Mouse (Mus musculus) spleen, adult 2 months (tissue): ENCODE data around the gene Slc44a2. TPM values are rescaled to one million over a fixed set of nuclear protein-coding genes. Genes with fewer than 3 reads are reported as not detected.

Source experiments
- DNase-seq, 2 experiments: peaks; one replicate each; pipeline versions ENCODE4 v3.0.0 to v3.0.0-alpha.2; 2012 to 2021; ENCODE audit warnings: low spot score in 2 of 2, low read depth in 1 of 2
- H3K27ac ChIP-seq: fragments of 200-500 bp; 2 replicates; pipeline ENCODE4 v1.5.1; 2012; ENCODE audit warnings: low read length, inconsistent platforms; ENCODE audit not compliant: insufficient read depth
- H3K27me3 ChIP-seq: fragments of 200-500 bp; 2 replicates; pipeline ENCODE4 v1.6.1; 2012; ENCODE audit warnings: mild to moderate bottlenecking, moderate library complexity, low read length, inconsistent platforms; ENCODE audit not compliant: control insufficient read depth, insufficient read depth
- H3K36me3 ChIP-seq: fragments of 200-500 bp; 2 replicates; pipeline ENCODE4 v1.6.1; 2012; ENCODE audit warnings: mild to moderate bottlenecking, low read length, inconsistent platforms; ENCODE audit not compliant: control insufficient read depth, insufficient read depth
- H3K4me1 ChIP-seq: fragments of 200-500 bp; 2 replicates; pipeline ENCODE4 v1.6.1; 2011; ENCODE audit warnings: inconsistent platforms; ENCODE audit not compliant: control insufficient read depth, insufficient read depth, insufficient read length
- H3K4me3 ChIP-seq: fragments of 200-500 bp; 2 replicates; pipeline ENCODE4 v1.5.1; 2011; ENCODE audit warnings: mild to moderate bottlenecking, inconsistent platforms; ENCODE audit not compliant: insufficient read depth, insufficient read length; ENCODE audit errors: extremely low read depth
- CTCF ChIP-seq: fragments of 200-500 bp; IDR thresholded peaks from 2 replicates; pipeline ENCODE4 v1.5.1; 2011; ENCODE audit warnings: mild to moderate bottlenecking, inconsistent platforms; ENCODE audit not compliant: insufficient read depth, insufficient read length, insufficient replicate concordance; ENCODE audit errors: extremely low read depth
- POLR2A ChIP-seq: fragments of 200-500 bp; IDR thresholded peaks from 2 replicates; pipeline ENCODE4 v1.6.1; 2011; ENCODE audit warnings: low read depth, low read length, inconsistent platforms
- WGBS: fragments of 180-500 bp; shearing (Covaris S2); methylation state at CpG from one replicate; pipeline ENCODE4 v1.1.7; 2018; 5-methylcytosine and 5-hydroxymethylcytosine counted together
- polyA plus RNA-seq: library from polyadenylated mRNA; depleted of rRNA; stranded (reverse); fragments of >200 nt; gene quantifications from 2 replicates; pipeline ENCODE4 v1.2.3, GENCODE M21; 2012; rRNA removed

Gene Slc44a2
- 166 and 184 TPM in 2 replicates for polyA plus RNA-seq

DNA sequence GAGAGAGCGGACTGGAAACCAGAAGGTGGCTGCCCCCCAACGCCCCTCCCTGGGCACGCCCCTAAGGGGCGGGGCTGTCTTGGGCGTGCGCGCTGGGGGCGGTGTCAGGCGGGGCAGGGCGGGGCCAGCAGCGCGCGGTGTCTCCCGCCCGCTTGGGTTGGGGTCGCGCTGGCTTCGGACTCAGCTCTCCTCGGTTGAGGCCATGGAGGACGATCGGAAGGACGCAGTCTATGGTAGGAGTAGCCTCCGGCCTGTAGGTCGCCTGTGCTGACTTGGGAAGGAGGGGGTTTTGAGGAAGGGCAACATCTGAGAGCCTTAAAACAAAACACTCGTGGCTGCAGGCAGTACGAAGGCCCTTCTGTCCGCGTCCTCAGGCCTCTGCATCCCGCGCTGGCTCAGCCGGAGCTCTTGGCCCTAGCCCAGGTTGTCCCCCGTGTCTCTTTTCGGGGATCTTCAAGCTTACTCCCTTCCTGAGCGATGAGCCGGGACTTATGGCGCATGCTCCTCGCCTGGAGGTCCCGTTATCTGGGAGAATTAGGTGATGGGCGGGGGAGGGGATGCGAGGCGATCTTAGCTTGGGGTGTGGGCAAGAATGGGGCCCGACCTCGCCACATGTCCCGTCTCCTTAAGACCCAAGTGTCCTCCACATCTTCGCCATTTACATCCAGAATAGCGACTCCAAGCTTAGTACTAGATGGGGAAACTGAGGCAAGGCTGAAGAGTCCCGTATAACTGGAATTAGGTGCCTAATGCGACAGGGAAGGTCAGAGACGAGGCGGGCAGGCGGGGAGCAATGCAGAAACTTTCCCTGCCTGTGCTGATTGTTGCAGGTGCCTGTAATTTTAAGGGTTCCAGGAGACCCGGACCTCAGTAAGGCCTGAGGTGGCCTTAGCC, at the start of gene Slc44a2:
Gene Slc44a2, plus strand, starts transcription at position 80 of the 894 bp plus-strand sequence.
- peak within 1 kb of the TSS; percentile 98 for H3K4me3 ChIP-seq
- peak within 1 kb of the TSS; percentile 98 for H3K27ac ChIP-seq
- DNase-seq: peak; percentile 67 to 88
- WGBS: under 1% methylated on average over 51 of the region's 52 CpGs
- no peak for TF ChIP-seq CTCF
- TF ChIP-seq POLR2A: peak; percentile 66
- H3K27me3 ChIP-seq: no peaks in the 10 kb centered on the region
- H3K36me3 ChIP-seq: no peaks in the 10 kb centered on the region
- H3K4me1 ChIP-seq: peaks cover 32% of the 10 kb centered on the region

DNA sequence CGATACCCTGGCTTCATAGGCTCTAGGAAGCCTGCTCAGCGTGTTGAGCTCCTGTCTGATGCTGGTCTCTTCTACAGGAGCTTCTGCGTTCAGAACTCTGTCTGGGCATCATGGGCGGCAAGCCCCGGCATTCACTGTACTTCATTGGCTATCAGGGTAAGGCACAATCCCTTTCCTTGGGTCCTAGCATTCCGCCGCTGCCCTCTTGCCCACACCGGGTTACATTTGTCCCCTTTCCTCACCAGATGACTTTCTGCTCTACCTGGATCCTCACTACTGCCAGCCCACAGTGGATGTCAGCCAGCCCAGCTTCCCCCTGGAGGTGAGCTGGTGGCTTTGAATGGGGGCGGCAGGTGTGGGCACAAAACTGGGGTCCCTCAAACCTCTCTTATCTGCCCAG, 48.1 kb upstream of the Slc44a2 start:
- Histone ChIP-seq H3K36me3 (peaks cover 66% of the 10 kb centered on the region), H3K27me3 (no peaks in the 10 kb centered on the region), H3K27ac (no peak overlapping the region), H3K4me1 (no peaks in the 10 kb centered on the region), H3K4me3 (no peak overlapping the region)
- TF ChIP-seq CTCF (no peak), POLR2A (no peak)
- 92% methylated on average over 9 of the region's 9 CpGs for WGBS
- no peak for DNase-seq

DNA sequence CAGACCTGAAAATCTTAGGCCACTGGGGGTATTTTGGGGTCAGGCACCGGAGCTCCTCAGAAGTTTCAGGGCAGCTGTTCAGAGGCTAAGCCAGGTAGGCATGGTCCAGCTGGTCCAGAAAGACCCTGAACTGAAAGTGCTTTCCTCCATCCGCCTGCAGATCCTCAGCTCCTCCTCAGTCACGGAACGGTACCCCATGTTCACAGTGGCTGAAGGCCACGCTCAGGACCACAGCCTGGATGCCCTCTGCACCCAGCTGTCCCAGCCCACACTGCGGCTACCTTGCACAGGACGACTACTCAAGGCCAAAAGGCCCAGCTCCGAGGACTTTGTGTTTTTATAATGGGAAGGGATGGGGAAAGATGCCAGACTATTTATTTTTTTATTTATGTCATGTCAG, 47.4 kb upstream of the Slc44a2 start:
- WGBS: 96% methylated on average over 8 of the region's 8 CpGs
- Histone ChIP-seq H3K27me3 (no peaks in the 10 kb centered on the region), H3K36me3 (peaks cover 70% of the 10 kb centered on the region), H3K4me3 (no peak overlapping the region), H3K4me1 (no peaks in the 10 kb centered on the region), H3K27ac (no peak overlapping the region)
- TF ChIP-seq CTCF: no peak
- no peak for TF ChIP-seq POLR2A
- DNase-seq: no peak

DNA sequence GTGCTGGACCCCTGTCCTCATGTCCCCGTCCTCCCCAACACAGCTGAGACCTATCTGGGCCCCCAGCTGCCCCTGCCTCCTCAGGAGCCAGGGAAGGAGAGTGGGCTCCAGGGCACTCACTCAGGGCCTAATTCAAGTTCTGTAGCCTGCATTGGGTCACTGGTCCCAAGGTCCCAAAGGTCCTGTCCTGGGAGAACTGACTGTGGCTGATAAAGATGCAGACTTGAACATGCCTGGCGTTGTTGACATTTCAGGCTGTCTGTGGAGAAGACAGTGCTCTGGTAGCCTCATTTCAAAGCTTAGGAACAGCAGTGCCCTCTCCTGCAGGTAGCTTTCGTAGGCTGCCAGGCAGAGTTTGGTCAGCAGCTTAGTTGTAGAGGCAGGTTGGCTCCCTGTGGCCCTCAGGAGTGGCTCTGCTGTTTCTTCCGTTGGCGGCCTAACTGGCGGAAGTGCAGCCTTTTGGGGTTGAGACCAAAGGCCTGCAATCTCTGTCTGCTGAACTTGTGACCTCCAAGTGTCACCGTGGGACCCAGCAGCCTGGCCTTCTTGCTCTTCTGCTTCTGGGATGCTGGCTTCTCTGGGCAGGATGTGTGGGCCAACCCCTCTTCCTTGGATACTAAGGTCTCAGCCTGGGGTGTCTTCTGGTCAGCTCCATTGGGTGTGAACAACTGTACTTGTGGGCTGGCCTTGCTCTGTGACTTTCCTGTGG, 46.8 kb upstream of the Slc44a2 start:
- WGBS: 90% methylated on average over 7 of the region's 7 CpGs
- TF ChIP-seq CTCF: no peak
- TF ChIP-seq POLR2A: no peak
- Histone ChIP-seq H3K27ac (no peak overlapping the region), H3K27me3 (no peaks in the 10 kb centered on the region), H3K4me1 (no peaks in the 10 kb centered on the region), H3K36me3 (peaks cover 67% of the 10 kb centered on the region), H3K4me3 (no peak overlapping the region)
- no peak for DNase-seq

DNA sequence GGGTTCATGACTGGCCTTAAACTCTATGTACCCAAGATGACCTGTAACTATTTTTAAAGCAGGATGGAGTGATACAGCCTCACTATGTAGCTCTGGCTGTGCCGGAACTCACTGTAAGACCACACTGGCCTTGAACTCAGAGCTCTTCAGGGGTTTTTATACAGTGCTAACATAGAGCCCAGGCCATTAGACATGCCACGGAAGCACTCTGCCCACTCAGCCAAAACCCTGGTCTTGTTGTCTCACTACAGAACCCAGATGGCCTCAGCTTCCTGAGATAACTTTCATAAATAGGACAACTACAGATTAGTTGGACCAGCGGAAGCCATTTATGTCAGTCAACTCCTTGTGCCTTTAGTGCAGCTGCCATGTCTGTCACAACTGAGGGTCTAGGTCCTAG, 46.2 kb upstream of the Slc44a2 start:
- no peak overlapping the region for H3K4me3 ChIP-seq
- WGBS: 92% methylated on average over 3 of the region's 3 CpGs
- no peak overlapping the region for H3K27ac ChIP-seq
- peaks cover 68% of the 10 kb centered on the region for H3K36me3 ChIP-seq
- DNase-seq: no peak
- no peaks in the 10 kb centered on the region for H3K4me1 ChIP-seq
- TF ChIP-seq CTCF (no peak), POLR2A (no peak)
- no peaks in the 10 kb centered on the region for H3K27me3 ChIP-seq

DNA sequence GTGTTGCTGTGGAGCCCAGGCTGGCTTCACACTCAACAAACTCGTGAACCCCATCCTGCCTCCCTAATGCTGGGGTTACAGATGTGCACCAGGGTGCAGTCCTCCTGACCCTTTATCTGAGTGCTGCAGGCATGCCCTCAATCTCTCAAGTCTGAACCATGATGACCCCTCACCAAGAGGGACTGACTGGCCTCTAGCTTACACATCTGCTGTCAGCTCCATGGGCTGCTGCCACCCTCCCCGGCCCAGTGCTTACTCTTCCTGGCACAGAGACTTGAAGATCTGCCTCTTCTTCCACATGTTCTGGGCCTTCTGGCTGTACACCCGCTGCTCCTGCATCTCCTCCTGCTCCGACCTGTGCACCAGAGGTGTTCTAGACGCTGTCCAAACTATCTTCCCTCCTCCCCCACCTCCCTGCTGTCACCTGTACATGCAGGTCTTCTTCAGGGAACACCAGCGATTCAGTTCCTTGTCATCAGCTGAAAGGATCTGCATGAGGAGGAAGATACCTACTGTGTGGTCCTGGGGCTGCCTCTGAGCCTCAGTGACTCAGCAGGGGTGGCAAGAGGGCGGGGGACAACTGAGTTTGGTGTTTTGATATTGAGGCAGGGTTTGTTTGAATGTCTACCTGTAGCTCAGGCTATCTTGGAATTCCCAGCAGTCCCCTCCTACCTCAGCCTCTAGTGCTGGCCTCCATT, 45.3 kb upstream of the Slc44a2 start:
- no peak overlapping the region for H3K27ac ChIP-seq
- peaks cover 72% of the 10 kb centered on the region for H3K36me3 ChIP-seq
- no peaks in the 10 kb centered on the region for H3K4me1 ChIP-seq
- TF ChIP-seq POLR2A (no peak), CTCF (no peak)
- 88% methylated on average over 7 of the region's 7 CpGs for WGBS
- H3K27me3 ChIP-seq: no peaks in the 10 kb centered on the region
- no peak for DNase-seq
- H3K4me3 ChIP-seq: no peak overlapping the region

DNA sequence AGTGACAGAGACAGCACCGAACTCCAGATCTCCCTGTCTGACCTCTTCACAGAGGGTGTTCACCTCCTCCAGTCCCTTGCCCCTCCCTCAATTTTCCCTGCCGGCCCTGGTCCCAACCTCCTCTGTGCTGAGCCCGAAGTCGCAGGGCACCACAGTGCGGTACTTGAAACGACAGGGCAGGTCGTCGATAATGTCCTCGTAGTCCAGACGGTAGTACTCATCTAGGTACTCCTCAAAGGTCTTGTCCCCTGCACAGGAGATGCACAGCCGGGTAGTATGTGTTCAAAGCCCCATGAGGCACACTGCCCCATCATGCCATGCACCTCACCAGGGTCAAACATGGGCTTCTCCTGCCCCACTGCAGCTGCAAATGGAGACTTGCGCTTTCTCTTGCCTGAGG, 44.8 kb upstream of the Slc44a2 start:
- no peak for DNase-seq
- no peak for TF ChIP-seq POLR2A
- TF ChIP-seq CTCF: no peak
- Histone ChIP-seq H3K36me3 (peaks cover 72% of the 10 kb centered on the region), H3K27ac (no peak overlapping the region), H3K4me3 (no peak overlapping the region), H3K4me1 (no peaks in the 10 kb centered on the region), H3K27me3 (no peaks in the 10 kb centered on the region)
- 93% methylated on average over 12 of the region's 12 CpGs for WGBS
